Comparison of ENCODE assay signal across 20 mouse cellular contexts in the genomic region with DNA sequence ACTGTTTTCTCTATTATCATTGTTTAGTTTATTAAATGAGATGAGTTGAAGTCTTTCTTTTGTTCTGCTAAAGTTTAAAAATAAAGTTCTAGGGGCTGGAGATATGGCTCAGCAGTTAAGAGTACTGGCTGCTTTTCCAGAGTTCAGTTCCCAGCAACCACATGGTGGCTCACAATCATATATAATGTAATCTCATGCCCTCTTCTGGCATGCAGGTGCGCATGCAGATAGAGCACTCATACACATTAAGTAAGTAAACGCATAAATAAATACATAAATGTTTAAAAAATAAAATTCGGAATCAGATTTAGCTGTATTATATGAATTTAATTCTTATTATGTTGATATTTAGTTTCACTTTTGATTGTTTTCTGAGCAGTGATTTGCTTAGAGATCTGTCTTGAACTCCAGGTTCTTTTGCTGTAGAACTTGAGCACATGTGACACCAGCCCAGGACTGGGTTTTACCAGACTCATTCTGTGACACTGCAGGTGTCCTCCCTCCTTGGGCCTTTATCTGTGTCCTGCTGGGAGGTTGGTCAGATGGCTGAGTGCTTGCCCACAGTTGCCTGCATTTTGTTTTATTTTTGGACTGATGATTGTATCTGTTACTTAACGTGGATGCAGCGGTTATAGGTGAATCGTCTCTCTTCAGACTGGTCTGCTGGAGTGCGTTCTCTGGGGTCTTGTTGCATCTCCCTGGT.
DNase-seq lines count a peak whose midpoint lies in the region; ATAC-seq and TF ChIP-seq lines count a peak whose summit lies in the region.
"Had no signal": no experiment of that assay in that cellular context is flagged by ENCODE, and none has a peak within 500 bp of the region (broad histone marks: within the 10 kb centered on the region; RNA-seq: fewer than 3 reads in every experiment).

No protein-coding gene starts in this region.

- peak; percentile 17; the same call in 1 of the 2 replicates for TF ChIP-seq CTCF in left cerebral cortex, adult 2 months (IDR thresholded peaks at IDR 0.05)
- peak; percentile 21 for TF ChIP-seq CTCF in Patski (IDR thresholded peaks at IDR 0.05)

- H3K36me3 ChIP-seq in intestine, embryonic 14.5 days (ENCODE audit: control insufficient read depth, insufficient read depth, low read length) = no peaks in the 10 kb centered on the region
- no peaks in the 10 kb centered on the region for H3K36me3 ChIP-seq in intestine, embryonic 15.5 days
- H3K36me3 ChIP-seq: embryonic facial prominence, embryonic 13.5 days; hindbrain, embryonic 13.5 days had no signal

- H3K9me3 ChIP-seq in intestine, embryonic 14.5 days (ENCODE audit: control insufficient read depth, low read length) = no peaks in the 10 kb centered on the region
- no peaks in the 10 kb centered on the region for H3K9me3 ChIP-seq in intestine, embryonic 15.5 days
- H3K9me3 ChIP-seq: embryonic facial prominence, embryonic 13.5 days; forebrain, embryonic 13.5 days; heart, embryonic 12.5 days; hindbrain, embryonic 13.5 days had no signal

- no peak for ATAC-seq in intestine, embryonic 14.5 days (replicated peaks; ENCODE audit: low FRiP score, low TSS enrichment, low read depth)
- ATAC-seq in intestine, embryonic 15.5 days = no peak
- no peak for ATAC-seq in Patski
- ATAC-seq: forebrain, embryonic 13.5 days had no signal

- no peak overlapping the region for H3K4me3 ChIP-seq in intestine, embryonic 14.5 days (ENCODE audit: low read depth, low read length)
- H3K4me3 ChIP-seq in intestine, embryonic 15.5 days (replicated peaks) = no peak overlapping the region
- no peak overlapping the region for H3K4me3 ChIP-seq in left cerebral cortex, adult 2 months
- H3K4me3 ChIP-seq: embryonic facial prominence, embryonic 13.5 days; forebrain, embryonic 13.5 days; gastrocnemius, adult 2 months; heart, embryonic 12.5 days; hindbrain, embryonic 13.5 days had no signal

- POLR2A ChIA-PET in Patski (lab: Charles Lee) = no interaction called here

- no peaks in the 10 kb centered on the region for H3K4me1 ChIP-seq in intestine, embryonic 14.5 days (replicated peaks; ENCODE audit: control insufficient read depth, insufficient read depth, low read length)
- H3K4me1 ChIP-seq in intestine, embryonic 15.5 days (replicated peaks) = no peaks in the 10 kb centered on the region
- H3K4me1 ChIP-seq: embryonic facial prominence, embryonic 13.5 days; forebrain, embryonic 13.5 days had no signal

- intact Hi-C loops in left cerebral cortex, adult 2 months (cut with DNase I) = no loop called here

- DNase-seq in heart, adult 11 months = peak; percentile 73
- DNase-seq in heart, adult 8-10 months (ENCODE audit: low spot score) = no peak
- DNase-seq in intestine, embryonic 14.5 days (ENCODE audit: low spot score) = peak; percentile 31
- DNase-seq in left cerebral cortex, adult 2 months (ENCODE audit: extremely low spot score in 1 of 2, low spot score in 2 of 2) = no peak
- no peak for DNase-seq in left cerebral cortex, adult 11 months (ENCODE audit: low spot score)
- no peak for DNase-seq in Patski (ENCODE audit: low read depth, low spot score)
- DNase-seq in embryo, embryonic 9.5 days (ENCODE audit: extremely low spot score) = no peak
- DNase-seq: adrenal gland, postnatal 10 days; cerebellum, adult 11 months; cerebellum, adult 8-10 months; cerebellum, postnatal 25 days; gastrocnemius, adult 2 months; gastrocnemius, postnatal 25 days; heart, postnatal 4 days; kidney, adult 2 months had no signal

- H3K27me3 ChIP-seq in intestine, embryonic 14.5 days (replicated peaks; ENCODE audit: control insufficient read depth, insufficient read depth, low read length) = no peaks in the 10 kb centered on the region
- no peaks in the 10 kb centered on the region for H3K27me3 ChIP-seq in intestine, embryonic 15.5 days (replicated peaks)
- H3K27me3 ChIP-seq in Patski = no peaks in the 10 kb centered on the region
- H3K27me3 ChIP-seq: embryonic facial prominence, embryonic 13.5 days; forebrain, embryonic 13.5 days; heart, embryonic 12.5 days; hindbrain, embryonic 13.5 days had no signal

- in situ Hi-C loops in Patski (cut with MboI; ENCODE audit: low pct_unique_long_range_greater_than_20kb) = no loop called here

- H3K4me2 ChIP-seq in intestine, embryonic 14.5 days (ENCODE audit: low read length) = no peak overlapping the region
- H3K4me2 ChIP-seq in intestine, embryonic 15.5 days (replicated peaks) = no peak overlapping the region
- H3K4me2 ChIP-seq: embryonic facial prominence, embryonic 13.5 days; forebrain, embryonic 13.5 days; heart, embryonic 12.5 days; hindbrain, embryonic 13.5 days had no signal

- 93% methylated on average over 7 of the region's 7 CpGs for WGBS in intestine, embryonic 14.5 days
- WGBS in intestine, embryonic 15.5 days = 92% methylated on average over 7 of the region's 7 CpGs

- no peak overlapping the region for H3K27ac ChIP-seq in intestine, embryonic 14.5 days (ENCODE audit: low read depth)
- H3K27ac ChIP-seq in intestine, embryonic 15.5 days = no peak overlapping the region
- no peak overlapping the region for H3K27ac ChIP-seq in left cerebral cortex, adult 2 months
- H3K27ac ChIP-seq: embryonic facial prominence, embryonic 13.5 days; forebrain, embryonic 13.5 days; gastrocnemius, adult 2 months; hindbrain, embryonic 13.5 days had no signal

- CTCF ChIA-PET in Patski (lab: Charles Lee) = no interaction called here

- no peak overlapping the region for H3K9ac ChIP-seq in intestine, embryonic 14.5 days (ENCODE audit: low read length)
- H3K9ac ChIP-seq in intestine, embryonic 15.5 days = no peak overlapping the region
- H3K9ac ChIP-seq: embryonic facial prominence, embryonic 13.5 days; forebrain, embryonic 13.5 days; heart, embryonic 12.5 days; hindbrain, embryonic 13.5 days had no signal

Comparison
In these comparisons a context has a peak if more than half of its experiments do, and no peak if none do; other contexts are left out.
1. DNase-seq: peak in heart, adult 11 months (single experiment) and intestine, embryonic 14.5 days (single experiment); none in heart, adult 8-10 months (single experiment), left cerebral cortex, adult 2 months (0 of 2), left cerebral cortex, adult 11 months (single experiment), Patski (single experiment) and embryo, embryonic 9.5 days (single experiment).